In genomic region chr5:102110031-102110430, GRCm38 (mm10) we compare ENCODE assay signal across 11 mouse cellular contexts. TPM values are rescaled to one million over a fixed set of nuclear protein-coding genes. Genes with fewer than 3 reads are reported as not detected.
DNase-seq lines count a peak whose midpoint lies in the region; ATAC-seq and TF ChIP-seq lines count a peak whose summit lies in the region.
"Had no signal": no experiment of that assay in that cellular context is flagged by ENCODE, and none has a peak within 500 bp of the region (broad histone marks: within the 10 kb centered on the region; RNA-seq: fewer than 3 reads in every experiment).

No protein-coding gene starts in this region.

- no peak overlapping the region for H3K4me2 ChIP-seq in hindbrain, postnatal 0 days (ENCODE audit: low read depth, low read length)
- no peak overlapping the region for H3K4me2 ChIP-seq in liver, embryonic 11.5 days

- ATAC-seq in hindbrain, postnatal 0 days = peak; percentile 77
- no peak for ATAC-seq in liver, embryonic 11.5 days (replicated peaks; ENCODE audit: low FRiP score)
- ATAC-seq in megakaryocyte, adult 5-6 weeks (ENCODE audit: poor library complexity, severe bottlenecking) = no peak

- H3K4me3 ChIP-seq in hindbrain, postnatal 0 days (ENCODE audit: low read length) = no peak overlapping the region
- H3K4me3 ChIP-seq in liver, embryonic 11.5 days (ENCODE audit: low read depth, low read length) = no peak overlapping the region

- H3K9me3 ChIP-seq in hindbrain, postnatal 0 days (ENCODE audit: low read length) = no peaks in the 10 kb centered on the region
- H3K9me3 ChIP-seq in liver, embryonic 11.5 days (ENCODE audit: control insufficient read depth, low read length) = no peaks in the 10 kb centered on the region

- 37% methylated on average over 7 of the region's 7 CpGs for WGBS in hindbrain, postnatal 0 days
- WGBS in liver, embryonic 11.5 days = 85% methylated on average over 7 of the region's 7 CpGs

- peak; percentile 5 for DNase-seq in MN1 (ENCODE audit: low spot score)
- peak; percentile 26 for DNase-seq in embryo, embryonic 10.5 days (ENCODE audit: low spot score)
- DNase-seq in hindbrain, postnatal 0 days (ENCODE audit: low spot score) = peak; percentile 75
- peak; percentile 41 for DNase-seq in mesoderm, embryonic 11.5 days (ENCODE audit: low read depth, low spot score)
- no peak for DNase-seq in liver, embryonic 11.5 days (ENCODE audit: low spot score)
- no peak for DNase-seq in cerebellum, adult 11-12 months
- DNase-seq in gastrocnemius, adult 18-20 months (ENCODE audit: low spot score) = no peak

- H3K36me3 ChIP-seq in hindbrain, postnatal 0 days (ENCODE audit: insufficient read depth, low read length) = no peaks in the 10 kb centered on the region
- no peaks in the 10 kb centered on the region for H3K36me3 ChIP-seq in liver, embryonic 11.5 days (ENCODE audit: control insufficient read depth, insufficient read depth, low read length)
- H3K36me3 ChIP-seq: G1E had no signal

- no peak overlapping the region for H3K9ac ChIP-seq in hindbrain, postnatal 0 days (replicated peaks; ENCODE audit: low read length)
- no peak overlapping the region for H3K9ac ChIP-seq in liver, embryonic 11.5 days (ENCODE audit: low read depth, low read length)

- H3K27ac ChIP-seq in hindbrain, postnatal 0 days = peak overlapping the region; percentile 0; the same call in 1 of the 2 replicates
- H3K27ac ChIP-seq in liver, embryonic 11.5 days (ENCODE audit: low read depth, low read length) = no peak overlapping the region
- H3K27ac ChIP-seq: kidney, postnatal 0 days; macrophage had no signal

- H3K4me1 ChIP-seq in hindbrain, postnatal 0 days (ENCODE audit: insufficient read depth, low read length) = peaks cover 6% of the 10 kb centered on the region; the same call in 1 of the 2 replicates
- H3K4me1 ChIP-seq in liver, embryonic 11.5 days (replicated peaks; ENCODE audit: control insufficient read depth, insufficient read depth, low read length) = 0 out of 2 replicates have a peak, but pooled peaks cover 4% of the 10 kb centered on the region

- H3K27me3 ChIP-seq in hindbrain, postnatal 0 days (ENCODE audit: insufficient read depth, low read length) = no peaks in the 10 kb centered on the region
- H3K27me3 ChIP-seq in liver, embryonic 11.5 days (replicated peaks; ENCODE audit: control insufficient read depth, insufficient read depth, low read length) = no peaks in the 10 kb centered on the region

- TF ChIP-seq CTCF in hindbrain, postnatal 0 days (IDR thresholded peaks at IDR 0.05; ENCODE audit: low read depth) = no peak

RNA-seq across cellular contexts. Expression of gene Wdfy3, which starts 40.3 kb away (rescaled TPM):
- 83.5 and 88.4 TPM in 2 replicates for total RNA-seq in hindbrain, postnatal 0 days (2014; rRNA removed)
- 15.8 and 16.0 TPM in 2 replicates for polyA plus RNA-seq in hindbrain, postnatal 0 days (2015; fragmentation: Nextera tagmentation; extraction: Ambion mirVana)
- polyA plus RNA-seq in liver, embryonic 11.5 days (2014; fragmentation: Nextera tagmentation; extraction: Ambion mirVana) = 10.4 and 12.7 TPM in 2 replicates
- 10 to 100 TPM; 20.0 to 21.1 TPM for total RNA-seq in gastrocnemius, adult 18-20 months (2021)
- 20.3 and 21.3 TPM in 2 replicates for total RNA-seq in megakaryocyte, adult 5-6 weeks (2015)
- 11.5 and 16.7 TPM in 2 replicates for total RNA-seq in megakaryocyte, adult 5-6 weeks (2017)
- polyA plus RNA-seq: G1E had no signal

Comparison
In these comparisons a context has a peak if more than half of its experiments do, and no peak if none do; other contexts are left out.
1. DNase-seq: peak in MN1 (single experiment), embryo, embryonic 10.5 days (single experiment), hindbrain, postnatal 0 days (single experiment) and mesoderm, embryonic 11.5 days (single experiment); none in liver, embryonic 11.5 days (single experiment), cerebellum, adult 11-12 months (single experiment) and gastrocnemius, adult 18-20 months (single experiment).